Mouse (Mus musculus): ENCODE data around the gene Hdac9. TPM values are rescaled to one million over a fixed set of nuclear protein-coding genes. Genes with fewer than 3 reads are reported as not detected.
"Not testable (repeated sequence)": the region's sequence is repeated elsewhere in the genome, so short reads cannot be mapped to it uniquely, and the experiment has no call there.

Gene Hdac9
- total and polyA plus RNA-seq, 3 experiments: 0.55 to 1.4 TPM; not detected in 1

GRCm38 (mm10) chr12:34461728-34462127, 455.2 kb downstream of the Hdac9 start:
- Histone ChIP-seq H3K36me3 (replicated peaks) (no peaks in the 10 kb centered on the region), H3K4me1 (ENCODE audit: insufficient read depth, low read depth, low read length) (no peaks in the 10 kb centered on the region), H3K27me3 (ENCODE audit: insufficient read depth, low read length) (no peaks in the 10 kb centered on the region), H3K9me3 (replicated peaks) (no peaks in the 10 kb centered on the region), H3K4me3 (ENCODE audit: low read depth, low read length) (no peak overlapping the region)
- TF ChIP-seq CTCF (IDR thresholded peaks at IDR 0.05; ENCODE audit: low read depth, low read length): no peak
- no peak for TF ChIP-seq TAL1 (conservative IDR thresholded peaks at IDR 0.05; ENCODE audit: low read depth, low read length)
- TF ChIP-seq POLR2AphosphoS5 (IDR thresholded peaks at IDR 0.05; ENCODE audit: insufficient replicate concordance, low read depth, low read length): no peak
- TF ChIP-seq GATA1 (IDR thresholded peaks at IDR 0.05; ENCODE audit: borderline replicate concordance, low read length): no peak
- TF ChIP-seq GATA2 (IDR thresholded peaks at IDR 0.05; ENCODE audit: borderline replicate concordance, low read depth, low read length): no peak
- DNase-seq (ENCODE audit: low spot score) (no peak), ATAC-seq (ENCODE audit: extremely low read depth, insufficient number of reproducible peaks, low FRiP score, poor library complexity, severe bottlenecking) (no peak)

- H3K27me3 ChIP-seq (ENCODE audit: insufficient read depth, low read length): no peaks in the 10 kb centered on the region
- peaks cover 2% of the 10 kb centered on the region; the same call in 1 of the 2 replicates for H3K9me3 ChIP-seq (replicated peaks)
- H3K36me3 ChIP-seq (replicated peaks): no peaks in the 10 kb centered on the region
- no peak for DNase-seq (ENCODE audit: low spot score)
- H3K4me3 ChIP-seq (ENCODE audit: low read depth, low read length): no peak overlapping the region
- no peak for TF ChIP-seq TAL1 (conservative IDR thresholded peaks at IDR 0.05; ENCODE audit: low read depth, low read length)
- TF ChIP-seq GATA1 (IDR thresholded peaks at IDR 0.05; ENCODE audit: borderline replicate concordance, low read length): no peak
- TF ChIP-seq GATA2 (IDR thresholded peaks at IDR 0.05; ENCODE audit: borderline replicate concordance, low read depth, low read length): no peak
- TF ChIP-seq POLR2AphosphoS5 (IDR thresholded peaks at IDR 0.05; ENCODE audit: insufficient replicate concordance, low read depth, low read length): no peak
- TF ChIP-seq CTCF (IDR thresholded peaks at IDR 0.05; ENCODE audit: low read depth, low read length): no peak
- no peaks in the 10 kb centered on the region for H3K4me1 ChIP-seq (ENCODE audit: insufficient read depth, low read depth, low read length)
- ATAC-seq (ENCODE audit: extremely low read depth, insufficient number of reproducible peaks, low FRiP score, poor library complexity, severe bottlenecking): no peak
Observed at GRCm38 (mm10) chr12:34452643-34453042, 464.3 kb downstream of the Hdac9 start.

GRCm38 (mm10) chr12:34451198-34451597, 465.7 kb downstream of the Hdac9 start:
- no peak overlapping the region for H3K4me3 ChIP-seq (ENCODE audit: low read depth, low read length)
- H3K9me3 ChIP-seq (replicated peaks): peaks cover 2% of the 10 kb centered on the region; the same call in 1 of the 2 replicates
- H3K36me3 ChIP-seq (replicated peaks): no peaks in the 10 kb centered on the region
- no peak for DNase-seq (ENCODE audit: low spot score)
- no peaks in the 10 kb centered on the region for H3K4me1 ChIP-seq (ENCODE audit: insufficient read depth, low read depth, low read length)
- no peaks in the 10 kb centered on the region for H3K27me3 ChIP-seq (ENCODE audit: insufficient read depth, low read length)
- no peak for ATAC-seq (ENCODE audit: extremely low read depth, insufficient number of reproducible peaks, low FRiP score, poor library complexity, severe bottlenecking)
- TF ChIP-seq TAL1 (conservative IDR thresholded peaks at IDR 0.05; ENCODE audit: low read depth, low read length) (no peak), GATA1 (IDR thresholded peaks at IDR 0.05; ENCODE audit: borderline replicate concordance, low read length) (no peak), GATA2 (IDR thresholded peaks at IDR 0.05; ENCODE audit: borderline replicate concordance, low read depth, low read length) (no peak), POLR2AphosphoS5 (IDR thresholded peaks at IDR 0.05; ENCODE audit: insufficient replicate concordance, low read depth, low read length) (no peak), CTCF (IDR thresholded peaks at IDR 0.05; ENCODE audit: low read depth, low read length) (no peak)

- not testable (repeated sequence) for H3K9me3 ChIP-seq (replicated peaks); DNase-seq (ENCODE audit: low spot score); H3K4me3 ChIP-seq (ENCODE audit: low read depth, low read length); H3K4me1 ChIP-seq (ENCODE audit: insufficient read depth, low read depth, low read length); H3K36me3 ChIP-seq (replicated peaks); ATAC-seq (ENCODE audit: extremely low read depth, insufficient number of reproducible peaks, low FRiP score, poor library complexity, severe bottlenecking); H3K27me3 ChIP-seq (ENCODE audit: insufficient read depth, low read length)
Observed at GRCm38 (mm10) chr12:34444724-34445123, 472.2 kb downstream of the Hdac9 start.

GRCm38 (mm10) chr12:34440930-34441329, 476.0 kb downstream of the Hdac9 start:
- ATAC-seq (ENCODE audit: extremely low read depth, insufficient number of reproducible peaks, low FRiP score, poor library complexity, severe bottlenecking): no peak
- H3K27me3 ChIP-seq (ENCODE audit: insufficient read depth, low read length): no peaks in the 10 kb centered on the region
- TF ChIP-seq TAL1 (conservative IDR thresholded peaks at IDR 0.05; ENCODE audit: low read depth, low read length) (no peak), POLR2AphosphoS5 (IDR thresholded peaks at IDR 0.05; ENCODE audit: insufficient replicate concordance, low read depth, low read length) (no peak), GATA1 (IDR thresholded peaks at IDR 0.05; ENCODE audit: borderline replicate concordance, low read length) (no peak), GATA2 (IDR thresholded peaks at IDR 0.05; ENCODE audit: borderline replicate concordance, low read depth, low read length) (no peak), CTCF (IDR thresholded peaks at IDR 0.05; ENCODE audit: low read depth, low read length) (no peak)
- H3K36me3 ChIP-seq (replicated peaks): no peaks in the 10 kb centered on the region
- no peaks in the 10 kb centered on the region for H3K4me1 ChIP-seq (ENCODE audit: insufficient read depth, low read depth, low read length)
- no peak overlapping the region for H3K4me3 ChIP-seq (ENCODE audit: low read depth, low read length)
- DNase-seq (ENCODE audit: low spot score): no peak
- H3K9me3 ChIP-seq (replicated peaks): 0 out of 2 replicates have a peak, but pooled peaks cover 3% of the 10 kb centered on the region

- Histone ChIP-seq H3K27me3 (ENCODE audit: insufficient read depth, low read length) (no peaks in the 10 kb centered on the region), H3K4me3 (ENCODE audit: low read depth, low read length) (no peak overlapping the region), H3K9me3 (replicated peaks) (peaks cover 2% of the 10 kb centered on the region; the same call in 1 of the 2 replicates), H3K4me1 (ENCODE audit: insufficient read depth, low read depth, low read length) (no peaks in the 10 kb centered on the region), H3K36me3 (replicated peaks) (no peaks in the 10 kb centered on the region)
- DNase-seq (ENCODE audit: low spot score): no peak
- TF ChIP-seq CTCF (IDR thresholded peaks at IDR 0.05; ENCODE audit: low read depth, low read length) (no peak), TAL1 (conservative IDR thresholded peaks at IDR 0.05; ENCODE audit: low read depth, low read length) (no peak), GATA1 (IDR thresholded peaks at IDR 0.05; ENCODE audit: borderline replicate concordance, low read length) (no peak), POLR2AphosphoS5 (IDR thresholded peaks at IDR 0.05; ENCODE audit: insufficient replicate concordance, low read depth, low read length) (no peak), GATA2 (IDR thresholded peaks at IDR 0.05; ENCODE audit: borderline replicate concordance, low read depth, low read length) (no peak)
- ATAC-seq (ENCODE audit: extremely low read depth, insufficient number of reproducible peaks, low FRiP score, poor library complexity, severe bottlenecking): no peak
Observed at GRCm38 (mm10) chr12:34432919-34433318, 484.0 kb downstream of the Hdac9 start.

GRCm38 (mm10) chr12:34432461-34432860, 484.4 kb downstream of the Hdac9 start:
- Histone ChIP-seq H3K9me3 (replicated peaks) (peaks cover 2% of the 10 kb centered on the region; the same call in 1 of the 2 replicates), H3K4me3 (ENCODE audit: low read depth, low read length) (no peak overlapping the region), H3K36me3 (replicated peaks) (no peaks in the 10 kb centered on the region), H3K27me3 (ENCODE audit: insufficient read depth, low read length) (no peaks in the 10 kb centered on the region), H3K4me1 (ENCODE audit: insufficient read depth, low read depth, low read length) (no peaks in the 10 kb centered on the region)
- ATAC-seq (ENCODE audit: extremely low read depth, insufficient number of reproducible peaks, low FRiP score, poor library complexity, severe bottlenecking) (no peak), DNase-seq (ENCODE audit: low spot score) (no peak)
- no peak for TF ChIP-seq POLR2AphosphoS5 (IDR thresholded peaks at IDR 0.05; ENCODE audit: insufficient replicate concordance, low read depth, low read length)
- TF ChIP-seq GATA2 (IDR thresholded peaks at IDR 0.05; ENCODE audit: borderline replicate concordance, low read depth, low read length): no peak
- no peak for TF ChIP-seq GATA1 (IDR thresholded peaks at IDR 0.05; ENCODE audit: borderline replicate concordance, low read length)
- no peak for TF ChIP-seq CTCF (IDR thresholded peaks at IDR 0.05; ENCODE audit: low read depth, low read length)
- TF ChIP-seq TAL1 (conservative IDR thresholded peaks at IDR 0.05; ENCODE audit: low read depth, low read length): no peak
